In genomic region chr7:121120143-121120818, GRCm38 (mm10) we compare ENCODE assay signal across 8 mouse cellular contexts. TPM values are rescaled to one million over a fixed set of nuclear protein-coding genes. Genes with fewer than 3 reads are reported as not detected.
A peak's percentile ranks its signal among the peaks of the same experiment; 100 is the strongest.
DNase-seq lines count a peak whose midpoint lies in the region; ATAC-seq lines count a peak whose summit lies in the region.

No protein-coding gene starts in this region.

- 12% methylated on average over 10 of the region's 10 CpGs for WGBS in intestine, embryonic 16.5 days
- WGBS in midbrain, embryonic 11.5 days = 12% methylated on average over 10 of the region's 10 CpGs

- H3K9me3 ChIP-seq in intestine, embryonic 16.5 days (ENCODE audit: control insufficient read depth, low read length) = no peaks in the 10 kb centered on the region
- no peaks in the 10 kb centered on the region for H3K9me3 ChIP-seq in midbrain, embryonic 11.5 days (ENCODE audit: control insufficient read depth, low read length)

- no peaks in the 10 kb centered on the region for H3K27me3 ChIP-seq in intestine, embryonic 16.5 days (replicated peaks; ENCODE audit: control insufficient read depth, insufficient read depth, low read length)
- H3K27me3 ChIP-seq in midbrain, embryonic 11.5 days (ENCODE audit: control insufficient read depth, insufficient read depth, low read length) = no peaks in the 10 kb centered on the region

- H3K4me2 ChIP-seq in intestine, embryonic 16.5 days (ENCODE audit: low read depth, low read length) = no peak overlapping the region
- no peak overlapping the region for H3K4me2 ChIP-seq in midbrain, embryonic 11.5 days

- H3K27ac ChIP-seq in intestine, embryonic 16.5 days (ENCODE audit: low read length) = no peak overlapping the region
- no peak overlapping the region for H3K27ac ChIP-seq in midbrain, embryonic 11.5 days (ENCODE audit: low read depth, low read length)

- no peak overlapping the region for H3K4me3 ChIP-seq in intestine, embryonic 16.5 days (ENCODE audit: low read length)
- no peak overlapping the region for H3K4me3 ChIP-seq in midbrain, embryonic 11.5 days (ENCODE audit: low read depth, low read length)

- H3K36me3 ChIP-seq in intestine, embryonic 16.5 days (ENCODE audit: control insufficient read depth, insufficient read depth, low read length) = no peaks in the 10 kb centered on the region
- no peaks in the 10 kb centered on the region for H3K36me3 ChIP-seq in midbrain, embryonic 11.5 days (ENCODE audit: control insufficient read depth, insufficient read depth, low read length)

- H3K4me1 ChIP-seq in intestine, embryonic 16.5 days (ENCODE audit: control insufficient read depth, insufficient read depth, low read length) = no peaks in the 10 kb centered on the region
- no peaks in the 10 kb centered on the region for H3K4me1 ChIP-seq in midbrain, embryonic 11.5 days (ENCODE audit: control insufficient read depth, insufficient read depth, low read length)

- intact Hi-C loops in gastrocnemius, postnatal 36 days (cut with DNase I) = no loop called here
- intact Hi-C loops in left cerebral cortex, postnatal 25 days (cut with DNase I) = loop anchor here (1.0 to 2.0 kb wide), 2 partner anchors 42 to 185 kb away; no protein-coding TSS in a partner anchor

- no peak overlapping the region for H3K9ac ChIP-seq in intestine, embryonic 16.5 days (ENCODE audit: low read depth, low read length)
- H3K9ac ChIP-seq in midbrain, embryonic 11.5 days (ENCODE audit: low read length) = 0 out of 2 replicates have a peak overlapping the region, but pooled peaks have one; percentile 18

- peak; percentile 74 for DNase-seq in adrenal gland, adult 2 months
- peak; percentile 87 for DNase-seq in embryo, embryonic 11 days
- DNase-seq in gastrocnemius, postnatal 36 days = peak; percentile 62 to 77
- peak; percentile 88 to 89 for DNase-seq in left cerebral cortex, postnatal 25 days (ENCODE audit: low spot score in 2 of 2)
- peak; percentile 99 for DNase-seq in midbrain, embryonic 11.5 days (ENCODE audit: low spot score, missing footprints)
- DNase-seq in right cerebral cortex, postnatal 4 days = peak; percentile 96
- peak; percentile 49 for DNase-seq in yolk sac, embryonic 10.5 days (ENCODE audit: low spot score)

- peak; percentile 77 for ATAC-seq in intestine, embryonic 16.5 days
- peak; percentile 75 for ATAC-seq in midbrain, embryonic 11.5 days (ENCODE audit: low FRiP score)

RNA-seq across cellular contexts. Expression of gene Otoa, which starts 38.8 kb away (rescaled TPM):
- under 1 TPM; 0.35 to 0.58 TPM for total RNA-seq in adrenal gland, adult 2 months (2021)
- polyA plus RNA-seq in adrenal gland, adult 2 months (2012; rRNA removed) = 0.61 and 0.82 TPM in 2 replicates
- total RNA-seq in gastrocnemius, postnatal 36 days (2021) = under 1 TPM; 0.20 to 0.28 TPM
- polyA plus RNA-seq in intestine, embryonic 16.5 days (2015; fragmentation: Nextera tagmentation; extraction: Ambion mirVana) = 0.06 TPM in 2 replicates
- under 1 TPM; 0.27 to 0.57 TPM for total RNA-seq in left cerebral cortex, postnatal 25 days (2021)
- 0.06 and 0.14 TPM in 2 replicates for polyA plus RNA-seq in midbrain, embryonic 11.5 days (2014; fragmentation: Nextera tagmentation; extraction: Ambion mirVana)

RNA-seq across cellular contexts. Expression of gene Igsf6, which starts 45.9 kb away (rescaled TPM):
- 1 to 10 TPM; 1.8 to 2.7 TPM for total RNA-seq in adrenal gland, adult 2 months (2021)
- 0.44 and 0.45 TPM in 2 replicates for polyA plus RNA-seq in adrenal gland, adult 2 months (2012; rRNA removed)
- under 1 TPM; 0.18 to 0.49 TPM for total RNA-seq in gastrocnemius, postnatal 36 days (2021)
- polyA plus RNA-seq in intestine, embryonic 16.5 days (2015; fragmentation: Nextera tagmentation; extraction: Ambion mirVana) = 2.6 and 2.7 TPM in 2 replicates
- total RNA-seq in left cerebral cortex, postnatal 25 days (2021) = under 1 TPM; 0.28 to 0.48 TPM
- 0.94 and 0.96 TPM in 2 replicates for polyA plus RNA-seq in midbrain, embryonic 11.5 days (2014; fragmentation: Nextera tagmentation; extraction: Ambion mirVana)

Comparison
In these comparisons a context has a peak if more than half of its experiments do, and no peak if none do; other contexts are left out.
1. DNase-seq: peak in every context shown above with its lines; median percentile 99 in midbrain, embryonic 11.5 days; 96 in right cerebral cortex, postnatal 4 days; 88 in left cerebral cortex, postnatal 25 days; 87 in embryo, embryonic 11 days; 74 in adrenal gland, adult 2 months; 70 in gastrocnemius, postnatal 36 days; 49 in yolk sac, embryonic 10.5 days.